Mouse (Mus musculus) midbrain, postnatal 0 days (tissue): ENCODE results near the gene Sp7. TPM values are rescaled to one million over a fixed set of nuclear protein-coding genes. Genes with fewer than 3 reads are reported as not detected.

ENCODE experiments used
- ATAC-seq: fragments of 200-750 bp; cut with Nextera tagmentation; 2 replicates; pipeline ENCODE4 v1.8.0; 2017; ENCODE audit warnings: moderate number of reproducible peaks, mild to moderate bottlenecking, moderate TSS enrichment, moderate library complexity; ENCODE audit not compliant: low FRiP score
- DNase-seq: peaks from one replicate; pipeline ENCODE4 v3.0.0-alpha.2; 2015; ENCODE audit warnings: low spot score
- H3K27ac ChIP-seq: fragments of 300-500 bp; sonication (generic); 2 replicates; pipeline ENCODE4 v1.5.1; 2014; ENCODE audit warnings: low read depth, mild to moderate bottlenecking, low read length, mixed read lengths
- H3K27me3 ChIP-seq: fragments of 300-500 bp; sonication (generic); 2 replicates; pipeline ENCODE4 v1.6.1; 2014; ENCODE audit warnings: low read length, control low read depth, mixed read lengths; ENCODE audit not compliant: insufficient read depth
- H3K36me3 ChIP-seq: fragments of 300-500 bp; sonication (generic); 2 replicates; pipeline ENCODE4 v1.6.1; 2014; ENCODE audit warnings: low read length, control low read depth, mixed read lengths; ENCODE audit not compliant: insufficient read depth
- H3K4me1 ChIP-seq: fragments of 300-500 bp; sonication (generic); 2 replicates; pipeline ENCODE4 v1.6.1; 2014; ENCODE audit warnings: mild to moderate bottlenecking, control low read depth, antibody characterized with exemption, low read length, mixed read lengths; ENCODE audit not compliant: insufficient read depth
- H3K4me2 ChIP-seq: fragments of 300-500 bp; sonication (generic); 2 replicates; pipeline ENCODE4 v1.6.1; 2014; ENCODE audit warnings: low read depth, mild to moderate bottlenecking, low read length, mixed read lengths; ENCODE audit not compliant: poor library complexity, severe bottlenecking
- H3K4me3 ChIP-seq: fragments of 300-500 bp; sonication (generic); 2 replicates; pipeline ENCODE4 v1.5.1; 2014; ENCODE audit warnings: low read depth, mild to moderate bottlenecking, low read length, moderate library complexity
- H3K9ac ChIP-seq: fragments of 300-500 bp; sonication (generic); replicated peaks from 2 replicates; pipeline ENCODE4 v1.6.1; 2014; ENCODE audit warnings: mild to moderate bottlenecking, low read length, moderate library complexity, mixed read lengths; ENCODE audit not compliant: poor library complexity, severe bottlenecking
- H3K9me3 ChIP-seq: fragments of 300-500 bp; sonication (generic); 2 replicates; pipeline ENCODE4 v1.6.1; 2016; ENCODE audit warnings: low read length, control low read depth
- CTCF ChIP-seq: IDR thresholded peaks from 2 replicates; pipeline ENCODE4 v1.5.1; 2016; ENCODE audit warnings: antibody characterized with exemption, mild to moderate bottlenecking
- WGBS: fragments of 180-500 bp; shearing (Covaris S2); extraction: QIAGEN DNeasy Blood & Tissue Kit; methylation state at CpG from one replicate; pipeline ENCODE4 v1.1.7; 2014; 5-methylcytosine and 5-hydroxymethylcytosine counted together
- polyA plus RNA-seq: library from polyadenylated mRNA; unstranded; fragments of >200 nt; fragmentation: Nextera tagmentation; extraction: Ambion mirVana; gene quantifications from 2 replicates; pipeline ENCODE4 v1.2.1, GENCODE M21; 2015
- total RNA-seq: library from RNA; depleted of rRNA; stranded (reverse); fragments of >200 nt; gene quantifications from 2 replicates; pipeline ENCODE4 v1.2.3, GENCODE M21; 2014

Gene Sp7
- total and polyA plus RNA-seq, 2 experiments from 2014 or later: 0.10 to 0.60 TPM

DNA sequence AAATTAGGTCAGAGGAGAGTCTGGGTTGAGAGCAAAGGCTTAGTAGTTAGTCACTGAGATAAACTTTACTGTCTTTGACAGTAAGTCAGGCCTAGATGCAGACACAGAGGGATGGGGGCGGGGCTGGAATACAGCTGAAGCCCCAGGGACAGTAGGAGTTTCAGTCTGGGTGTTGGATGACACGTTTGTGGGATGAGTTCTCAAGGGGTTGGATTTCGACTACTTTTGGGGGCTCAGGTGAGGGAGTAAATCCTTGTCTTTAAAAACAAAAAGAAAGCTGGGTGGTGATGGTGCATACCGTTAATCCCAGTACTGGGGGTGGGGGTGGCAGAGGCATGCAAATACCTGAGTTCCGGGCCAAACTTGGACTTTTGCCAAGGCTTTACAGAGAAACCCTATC, 31.6 kb upstream of the Sp7 start:
- H3K27ac ChIP-seq: no peak overlapping the region
- H3K4me2 ChIP-seq: no peak overlapping the region
- ATAC-seq: no peak
- H3K27me3 ChIP-seq: no peaks in the 10 kb centered on the region
- 26% methylated on average over 5 of the region's 5 CpGs for WGBS
- TF ChIP-seq CTCF: no peak
- no peaks in the 10 kb centered on the region for H3K9me3 ChIP-seq
- no peak for DNase-seq
- no peak overlapping the region for H3K9ac ChIP-seq
- H3K36me3 ChIP-seq: no peaks in the 10 kb centered on the region
- H3K4me1 ChIP-seq: no peaks in the 10 kb centered on the region
- H3K4me3 ChIP-seq: no peak overlapping the region

- DNase-seq (no peak), ATAC-seq (no peak)
- Histone ChIP-seq H3K27me3 (no peaks in the 10 kb centered on the region), H3K4me1 (no peaks in the 10 kb centered on the region), H3K27ac (no peak overlapping the region), H3K36me3 (no peaks in the 10 kb centered on the region), H3K4me3 (no peak overlapping the region), H3K9ac (no peak overlapping the region), H3K9me3 (no peaks in the 10 kb centered on the region), H3K4me2 (no peak overlapping the region)
- TF ChIP-seq CTCF: no peak
- WGBS: 6% methylated on average over 3 of the region's 3 CpGs
Measured at GRCm38 (mm10) chr15:102395061-102395460, 28.1 kb upstream of the Sp7 start.

DNA sequence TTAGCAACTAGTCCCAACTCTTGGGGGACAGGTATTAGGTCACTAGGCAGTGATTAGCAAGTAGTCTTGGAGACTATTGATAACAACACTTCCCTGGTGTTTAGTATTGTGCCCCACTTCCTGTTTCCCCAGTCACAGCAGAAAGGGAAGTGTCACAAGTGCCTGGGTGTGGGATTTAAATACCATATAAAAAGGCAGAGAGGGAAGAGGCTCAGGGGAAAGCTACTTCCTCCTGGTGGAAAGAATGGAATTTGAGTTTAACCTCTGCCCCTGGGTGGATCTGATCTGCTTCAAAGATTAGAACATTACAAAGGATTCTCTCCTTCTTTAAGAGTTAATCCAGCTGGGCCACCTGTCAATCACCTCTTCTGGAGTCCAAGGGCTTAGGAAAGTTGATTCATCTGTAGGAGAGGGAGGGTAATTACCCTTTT, 26.6 kb upstream of the Sp7 start:
- Histone ChIP-seq H3K27me3 (no peaks in the 10 kb centered on the region), H3K4me2 (no peak overlapping the region), H3K27ac (no peak overlapping the region), H3K4me3 (no peak overlapping the region), H3K4me1 (no peaks in the 10 kb centered on the region), H3K9me3 (no peaks in the 10 kb centered on the region), H3K9ac (no peak overlapping the region), H3K36me3 (no peaks in the 10 kb centered on the region)
- ATAC-seq (no peak), DNase-seq (no peak)
- TF ChIP-seq CTCF: no peak

DNA sequence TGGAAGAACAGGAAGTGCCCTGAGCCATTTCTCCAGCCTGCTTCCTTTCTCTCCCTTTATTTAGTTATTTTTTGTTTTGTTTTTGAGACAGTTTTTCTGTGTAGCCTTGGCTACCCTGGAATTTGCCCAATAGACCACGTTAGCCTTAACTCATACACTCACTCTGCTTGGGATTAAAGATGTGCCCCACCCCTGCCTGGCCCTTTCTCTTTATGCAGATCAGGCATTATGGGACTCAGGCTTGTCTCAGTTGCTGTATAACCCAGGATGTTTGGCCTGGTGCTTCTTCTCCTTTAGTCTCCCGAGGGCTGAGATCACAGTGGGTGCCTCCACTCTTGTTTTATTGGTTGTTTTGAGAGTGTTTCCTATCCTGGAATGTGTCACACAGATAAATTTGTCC, 25.5 kb upstream of the Sp7 start:
- no peak overlapping the region for H3K4me2 ChIP-seq
- no peaks in the 10 kb centered on the region for H3K27me3 ChIP-seq
- H3K9me3 ChIP-seq: no peaks in the 10 kb centered on the region
- no peak for TF ChIP-seq CTCF
- ATAC-seq: no peak
- no peaks in the 10 kb centered on the region for H3K36me3 ChIP-seq
- H3K9ac ChIP-seq: no peak overlapping the region
- 22% methylated on average over 2 of the region's 2 CpGs for WGBS
- H3K4me3 ChIP-seq: no peak overlapping the region
- no peak for DNase-seq
- H3K27ac ChIP-seq: no peak overlapping the region
- no peaks in the 10 kb centered on the region for H3K4me1 ChIP-seq

DNA sequence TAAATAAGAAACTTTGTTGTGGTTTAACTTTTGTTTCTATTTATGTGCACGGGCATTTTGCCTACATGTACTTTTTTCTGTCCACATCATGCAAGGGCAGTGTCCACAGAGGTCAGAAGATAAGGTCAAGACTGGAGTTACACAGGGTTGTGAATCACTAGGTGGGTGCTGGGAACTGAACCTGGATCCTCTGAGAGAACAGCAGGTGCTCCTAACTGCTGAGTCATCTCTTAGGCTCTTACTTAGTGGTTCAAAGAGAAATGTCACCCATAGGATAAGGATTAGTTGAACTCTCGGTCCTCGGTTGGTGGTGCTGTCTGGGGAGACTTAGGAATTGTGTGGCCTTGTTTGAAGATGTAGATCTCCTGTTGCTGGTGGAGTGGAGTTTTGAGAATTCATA, 22.0 kb upstream of the Sp7 start:
- no peak for TF ChIP-seq CTCF
- H3K4me3 ChIP-seq: no peak overlapping the region
- ATAC-seq (no peak), DNase-seq (no peak)
- WGBS: 77% methylated on average over 3 of the region's 3 CpGs
- H3K4me2 ChIP-seq: no peak overlapping the region
- H3K4me1 ChIP-seq: no peaks in the 10 kb centered on the region
- H3K9ac ChIP-seq: no peak overlapping the region
- no peaks in the 10 kb centered on the region for H3K27me3 ChIP-seq
- H3K9me3 ChIP-seq: no peaks in the 10 kb centered on the region
- no peak overlapping the region for H3K27ac ChIP-seq
- no peaks in the 10 kb centered on the region for H3K36me3 ChIP-seq

GRCm38 (mm10) chr15:102386640-102387039, 19.7 kb upstream of the Sp7 start:
- no peaks in the 10 kb centered on the region for H3K27me3 ChIP-seq
- no peaks in the 10 kb centered on the region for H3K4me1 ChIP-seq
- H3K4me2 ChIP-seq: no peak overlapping the region
- H3K36me3 ChIP-seq: no peaks in the 10 kb centered on the region
- ATAC-seq (no peak), DNase-seq (no peak)
- no peak overlapping the region for H3K27ac ChIP-seq
- no peak overlapping the region for H3K9ac ChIP-seq
- TF ChIP-seq CTCF: no peak
- H3K4me3 ChIP-seq: no peak overlapping the region
- H3K9me3 ChIP-seq: no peaks in the 10 kb centered on the region
- WGBS: 56% methylated on average over 9 of the region's 9 CpGs
